Mouse (Mus musculus) ES-CJ7 (cell line): ENCODE measurements at regions not wholly inside any gene's neighbourhood (a gene's known extent, or its start where the extent isn't known, plus 50 kb on each side); places are given as distances from the start of the nearest gene placed in this dataset.
A peak's percentile ranks its signal among the peaks of the same experiment; 100 is the strongest.
"Not testable (repeated sequence)": the region's sequence is repeated elsewhere in the genome, so short reads cannot be mapped to it uniquely, and the experiment has no call there.

Experiments used
- DNase-seq: peaks from one replicate; pipeline ENCODE4 v3.0.0; 2011; ENCODE audit warnings: low read depth, low spot score

DNA sequence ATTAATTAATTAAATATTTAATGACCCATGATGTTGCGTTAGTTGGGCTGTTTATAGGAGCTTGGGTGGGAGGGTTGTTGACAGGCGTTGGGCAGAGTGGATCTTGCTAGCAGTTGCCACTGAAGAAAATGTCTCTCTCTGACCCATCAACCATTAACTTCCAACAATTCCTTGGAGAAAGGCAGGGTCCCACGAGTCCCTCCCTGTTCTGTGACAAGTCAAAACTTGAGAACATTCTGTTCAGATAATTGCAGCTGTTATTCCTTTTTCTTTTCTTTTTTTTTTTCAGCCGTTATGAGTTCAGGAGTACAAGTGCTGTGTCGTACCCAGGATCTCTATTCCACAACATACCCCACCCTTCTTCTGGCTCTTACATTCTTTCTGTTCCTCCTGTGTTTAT lies 59.8 kb upstream of the Tnfrsf21 start:
- no peak for DNase-seq

DNA sequence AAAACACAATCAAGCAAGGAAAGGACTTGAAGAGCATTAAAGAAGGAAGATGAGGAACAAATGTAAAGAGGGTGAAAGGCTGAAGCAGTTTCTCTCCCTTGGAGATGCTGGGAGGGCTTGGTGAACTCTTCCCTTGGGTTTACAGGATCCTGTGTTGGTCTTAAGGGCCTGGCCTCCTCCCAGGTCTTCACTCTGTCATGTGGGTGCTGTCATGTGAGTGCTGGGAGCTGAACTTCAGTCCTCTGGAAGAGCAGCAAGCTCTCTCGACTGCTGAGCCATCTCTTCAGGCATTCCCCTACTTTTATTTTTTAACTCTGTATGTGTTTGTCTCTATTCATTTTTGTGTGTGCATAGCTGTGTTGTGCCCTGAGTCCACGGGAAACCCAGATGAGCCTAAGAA lies 61.6 kb upstream of the Tnfrsf21 start:
- DNase-seq, result no peak

DNA sequence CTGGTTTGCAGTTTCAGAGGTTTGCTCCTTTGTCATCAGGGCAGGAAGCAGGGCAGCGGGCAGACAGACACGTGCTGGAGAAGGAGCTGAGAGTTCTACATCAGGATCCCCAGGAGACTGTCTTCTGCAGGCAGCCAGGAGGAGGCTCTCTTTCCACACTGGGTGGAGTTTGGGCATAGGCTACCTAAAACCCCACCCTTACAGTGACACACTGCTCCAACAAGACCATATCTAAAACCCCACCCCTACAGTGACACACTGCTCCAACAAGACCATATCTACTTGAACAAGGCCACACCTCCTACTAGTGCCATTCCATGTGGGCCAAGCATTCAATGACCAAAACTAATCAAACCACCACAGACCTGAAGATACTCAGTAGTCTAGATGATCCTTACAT lies 68.0 kb upstream of the Cd2ap start:
- no peak for DNase-seq

DNA sequence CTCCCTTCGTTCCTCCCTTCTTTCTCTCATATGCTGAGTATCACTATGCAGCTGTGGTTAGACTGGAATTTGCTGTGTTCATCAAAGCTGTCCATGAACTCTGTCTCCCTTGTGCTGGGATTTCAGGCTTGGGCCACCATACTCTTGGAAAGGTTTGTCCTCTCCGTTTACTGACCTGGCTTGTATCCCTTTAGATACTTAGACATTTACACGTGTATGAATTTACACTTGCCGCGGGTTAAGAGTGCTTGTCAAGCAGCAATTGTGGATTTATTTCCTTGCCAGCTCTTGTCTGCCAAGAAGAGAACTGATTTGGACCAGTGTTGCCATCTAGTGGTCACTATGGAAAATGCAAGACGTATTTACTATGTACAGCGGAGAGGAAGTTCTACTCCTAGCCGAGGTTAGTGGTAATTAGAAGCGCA lies 66.8 kb upstream of the Cd2ap start:
- peak; percentile 88 for DNase-seq

DNA sequence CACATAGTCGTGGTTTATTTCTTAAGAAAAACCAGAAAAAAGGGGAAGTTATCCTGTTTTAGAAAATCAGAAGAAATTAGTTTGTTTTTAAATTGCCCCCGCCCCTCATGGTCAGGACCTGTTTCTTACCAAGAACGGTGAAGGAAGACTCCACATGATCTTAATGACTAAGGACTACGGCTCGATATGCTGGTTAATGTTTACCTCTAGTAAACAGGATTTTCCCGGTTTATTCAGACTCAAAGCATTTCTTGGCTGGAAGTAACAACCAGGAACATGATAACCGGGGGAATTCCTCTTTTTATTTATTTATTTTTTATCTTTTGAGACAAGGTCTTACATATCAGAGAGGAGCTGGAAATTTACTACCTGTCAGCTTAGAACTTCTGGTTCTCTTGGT lies 63.0 kb upstream of the Cd2ap start:
- DNase-seq, result no peak

DNA sequence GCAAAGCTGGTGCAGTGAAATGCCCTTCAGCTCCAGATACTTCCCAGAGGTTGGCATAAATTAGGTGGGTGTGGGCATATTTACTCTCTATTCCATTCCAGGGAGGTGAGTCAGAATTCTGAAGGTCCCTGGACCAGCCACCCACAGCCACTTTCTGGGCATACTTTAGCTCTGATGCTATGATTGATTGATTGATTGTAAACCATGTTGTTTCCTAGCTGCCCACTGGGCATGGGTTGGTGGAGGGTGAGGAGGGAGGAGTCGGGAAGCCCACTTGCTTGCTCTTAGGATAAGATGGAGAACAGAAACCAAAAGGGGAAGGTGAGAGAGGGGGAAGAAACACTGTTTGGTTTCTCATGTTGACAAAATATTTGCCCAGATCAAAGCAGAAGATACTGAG lies 62.1 kb upstream of the Cd2ap start:
- no peak for DNase-seq

DNA sequence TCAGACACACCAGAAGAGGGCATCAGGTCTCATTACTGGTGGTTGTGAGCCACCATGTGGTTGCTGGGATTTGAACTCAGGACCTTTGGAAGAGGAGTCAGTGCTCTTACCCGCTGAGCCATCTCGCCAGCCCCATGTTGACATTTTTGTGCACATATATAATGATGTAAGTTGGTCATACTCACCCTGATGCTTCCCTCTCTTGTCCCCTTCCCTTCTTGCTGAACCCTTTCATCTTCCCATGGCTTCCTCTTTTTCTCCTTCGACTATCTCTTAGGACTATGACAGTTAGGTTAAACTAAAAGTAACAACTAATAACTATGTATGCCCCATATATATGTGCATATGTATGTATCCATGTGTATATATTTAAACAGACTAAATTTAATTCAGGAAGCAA lies 61.0 kb upstream of the Cd2ap start:
- not testable (repeated sequence) for DNase-seq

DNA sequence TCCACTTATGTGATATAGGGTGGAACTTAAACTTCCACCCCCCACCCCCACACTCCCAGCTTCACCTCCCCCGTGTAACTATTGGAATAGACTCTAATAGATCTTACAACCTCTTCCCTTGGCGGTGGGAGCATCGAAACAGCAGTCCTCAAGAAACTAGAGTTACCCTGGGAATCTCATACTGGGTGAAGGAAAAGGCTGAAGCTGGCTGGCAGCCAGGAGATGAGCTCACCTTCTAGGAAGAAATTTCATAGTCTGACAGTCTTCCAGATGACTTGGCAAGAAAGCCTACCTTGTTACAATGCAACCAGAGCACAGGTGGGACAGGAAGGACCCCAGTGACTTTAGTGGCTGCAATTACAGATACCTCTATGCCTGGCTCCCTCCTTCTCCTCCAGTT lies 57.6 kb upstream of the Cd2ap start:
- DNase-seq, result no peak

DNA sequence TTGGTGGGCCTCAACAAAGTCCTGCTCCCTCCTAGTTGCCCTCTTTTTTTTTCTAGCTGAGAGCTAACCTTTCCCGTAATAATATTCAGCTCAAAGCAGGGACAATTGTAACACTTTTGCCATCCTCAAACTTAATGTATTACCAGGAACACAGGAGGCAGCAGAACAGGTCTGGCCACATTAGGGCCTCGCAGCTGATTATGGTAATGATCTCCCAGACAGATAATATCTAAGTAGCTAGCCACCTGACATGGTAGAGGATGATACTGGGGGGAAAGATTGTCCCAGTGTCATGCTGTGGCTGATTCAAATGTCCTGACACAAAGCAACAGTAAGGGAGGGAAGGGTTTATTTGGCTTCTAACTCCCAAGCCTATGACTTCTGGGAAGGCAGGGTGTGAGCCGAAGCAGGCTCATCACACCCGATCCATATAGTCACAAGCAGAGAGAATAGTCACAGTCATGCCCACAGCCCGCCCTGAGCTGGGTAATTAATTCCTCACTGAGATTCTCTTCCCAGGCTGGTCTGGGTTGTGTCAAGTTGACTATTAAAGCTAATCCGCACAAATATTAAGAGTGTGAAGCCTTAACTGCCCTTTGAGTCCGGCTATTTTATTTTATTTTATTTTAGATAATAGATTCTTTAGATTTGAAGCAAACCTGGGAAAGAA lies 57.0 kb upstream of the Cd2ap start:
- DNase-seq, result no peak

DNA sequence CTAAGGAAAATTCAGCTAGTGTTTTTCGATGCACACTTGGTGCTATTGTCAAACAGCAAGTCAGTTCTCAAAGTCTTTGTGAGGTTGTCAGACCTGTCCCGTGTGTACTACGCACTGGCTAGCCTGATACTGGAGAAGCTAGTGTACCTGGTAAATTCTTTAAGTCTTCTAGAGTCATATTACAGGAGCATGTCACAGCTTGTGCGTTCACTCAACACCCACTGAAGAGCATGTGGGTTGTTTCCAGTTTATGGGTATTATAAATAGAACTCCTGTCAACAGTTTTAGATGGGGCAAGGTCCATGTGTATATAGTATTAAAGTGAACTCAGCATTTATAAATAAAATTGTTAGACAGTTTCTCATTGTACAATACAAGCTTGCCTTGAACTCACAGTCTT lies 50.9 kb upstream of the Cd2ap start:
- no peak for DNase-seq
